Mouse (Mus musculus) liver, embryonic 14.5 days (tissue): ENCODE data around the gene Ugt1a6b. TPM values are rescaled to one million over a fixed set of nuclear protein-coding genes. Genes with fewer than 3 reads are reported as not detected.

Source experiments
- ATAC-seq: fragments of 200-750 bp; cut with Nextera tagmentation; 2 replicates; pipeline ENCODE4 v1.8.0; 2017; ENCODE audit warnings: moderate number of reproducible peaks, mild to moderate bottlenecking, moderate library complexity; ENCODE audit not compliant: insufficient read depth
- DNase-seq, 3 experiments: peaks; one replicate each; pipeline ENCODE4 v3.0.0-alpha.2; 2012 to 2013; ENCODE audit warnings: low read depth in 3 of 3, low spot score in 3 of 3
- H3K27ac ChIP-seq: fragments of 300-500 bp; sonication (generic); 2 replicates; pipeline ENCODE4 v1.5.1; 2014; ENCODE audit warnings: moderate library complexity, mild to moderate bottlenecking, control low read depth, inconsistent platforms
- H3K27me3 ChIP-seq: fragments of 300-500 bp; sonication (generic); 2 replicates; pipeline ENCODE4 v1.6.1; 2014; ENCODE audit warnings: mild to moderate bottlenecking, low read length, moderate library complexity; ENCODE audit not compliant: control insufficient read depth, insufficient read depth
- H3K36me3 ChIP-seq: fragments of 300-500 bp; sonication (generic); replicated peaks from 2 replicates; pipeline ENCODE4 v1.6.1; 2014; ENCODE audit warnings: low read depth; ENCODE audit not compliant: control insufficient read depth, insufficient read depth
- H3K4me1 ChIP-seq, 2 experiments: fragments of 200-500 bp in 1 of 2; fragments of 300-500 bp in 1 of 2; sonication (generic) in 1 of 2; replicated peaks; 2 replicates each; pipeline ENCODE4 v1.6.1; 2012 to 2014; ENCODE audit warnings: antibody characterized with exemption in 1 of 2, inconsistent platforms in 1 of 2, low read length in 1 of 2; ENCODE audit not compliant: control insufficient read depth in 2 of 2, insufficient read depth in 2 of 2
- H3K4me2 ChIP-seq: fragments of 300-500 bp; sonication (generic); 2 replicates; pipeline ENCODE4 v1.6.1; 2014; ENCODE audit warnings: low read depth, mild to moderate bottlenecking, control low read depth, moderate library complexity
- H3K4me3 ChIP-seq, 2 experiments: fragments of 200-500 bp in 1 of 2; fragments of 300-500 bp in 1 of 2; sonication (generic) in 1 of 2; 2 replicates each; pipeline ENCODE4 v1.5.1; 2012 to 2014; ENCODE audit warnings: low read depth in 2 of 2, low read length in 2 of 2, mild to moderate bottlenecking in 2 of 2, control low read depth in 1 of 2, inconsistent platforms in 1 of 2, moderate library complexity in 1 of 2; ENCODE audit not compliant: insufficient read depth in 1 of 2
- H3K9ac ChIP-seq: fragments of 300-500 bp; sonication (generic); replicated peaks from 2 replicates; pipeline ENCODE4 v1.6.1; 2014; ENCODE audit warnings: mild to moderate bottlenecking, control low read depth, moderate library complexity
- H3K9me3 ChIP-seq: fragments of 300-500 bp; sonication (generic); 2 replicates; pipeline ENCODE4 v1.6.1; 2016; ENCODE audit warnings: low read length, mixed read lengths; ENCODE audit not compliant: control insufficient read depth
- CTCF ChIP-seq: IDR thresholded peaks from 2 replicates; pipeline ENCODE4 v1.5.1; 2016; ENCODE audit warnings: antibody characterized with exemption, low read depth, control low read depth
- EP300 ChIP-seq: IDR thresholded peaks from 2 replicates; pipeline ENCODE4 v1.6.1; 2016; ENCODE audit warnings: antibody characterized with exemption, low read depth
- WGBS: fragments of 180-500 bp; shearing (Covaris S2); extraction: QIAGEN DNeasy Blood & Tissue Kit; methylation state at CpG from one replicate; pipeline ENCODE4 v1.1.7; 2014; ENCODE audit not compliant: insufficient replicate concordance; 5-methylcytosine and 5-hydroxymethylcytosine counted together
- polyA plus RNA-seq, 2 experiments: library from polyadenylated mRNA; depleted of rRNA in 1 of 2; stranded (reverse) in 1 of 2; unstranded in 1 of 2; fragments of >200 nt; fragmentation: Nextera tagmentation in 1 of 2; extraction: Ambion mirVana in 1 of 2; gene quantifications; 2 replicates each; pipeline versions ENCODE4 v1.2.1 to v1.2.3; 2012 to 2014

The Ugt1a6b gene
- polyA plus RNA-seq, 2 experiments, result 3.1 to 4.8 TPM

- TF ChIP-seq CTCF, result no peak
- no peak for TF ChIP-seq EP300
- no peak overlapping the region for H3K4me3 ChIP-seq
- no peaks in the 10 kb centered on the region for H3K36me3 ChIP-seq
- no peaks in the 10 kb centered on the region for H3K4me1 ChIP-seq
- H3K4me2 ChIP-seq, result no peak overlapping the region
- DNase-seq (no peak), ATAC-seq (no peak)
- peaks cover 39% of the 10 kb centered on the region for H3K9me3 ChIP-seq
- 49% methylated on average over 5 of the region's 5 CpGs for WGBS
- H3K27ac ChIP-seq, result no peak overlapping the region
- H3K27me3 ChIP-seq, result no peaks in the 10 kb centered on the region
- H3K9ac ChIP-seq, result no peak overlapping the region
Measured at GRCm38 (mm10) chr1:88237311-88237710, 134.3 kb downstream of the Ugt1a6b start.

GRCm38 (mm10) chr1:88238771-88239170, 135.7 kb downstream of the Ugt1a6b start:
- Histone ChIP-seq H3K4me1 (no peaks in the 10 kb centered on the region), H3K9me3 (peaks cover 46% of the 10 kb centered on the region), H3K36me3 (no peaks in the 10 kb centered on the region), H3K4me3 (no peak overlapping the region), H3K27ac (no peak overlapping the region), H3K27me3 (no peaks in the 10 kb centered on the region), H3K9ac (no peak overlapping the region), H3K4me2 (no peak overlapping the region)
- DNase-seq (no peak), ATAC-seq (no peak)
- 53% methylated on average over 6 of the region's 6 CpGs for WGBS
- TF ChIP-seq EP300 (no peak), CTCF (no peak)

- DNase-seq, result no peak
- H3K27me3 ChIP-seq, result no peaks in the 10 kb centered on the region
- TF ChIP-seq CTCF (no peak), EP300 (no peak)
Measured at GRCm38 (mm10) chr1:88240072-88240471, 137.0 kb downstream of the Ugt1a6b start.

GRCm38 (mm10) chr1:88240579-88240978, 137.5 kb downstream of the Ugt1a6b start:
- H3K9me3 ChIP-seq, result peaks cover 35% of the 10 kb centered on the region

More at GRCm38 (mm10) chr1:88240072-88240471, 137.0 kb downstream of the Ugt1a6b start:
- Histone ChIP-seq H3K36me3 (no peaks in the 10 kb centered on the region), H3K9me3 (peaks cover 40% of the 10 kb centered on the region), H3K27ac (no peak overlapping the region), H3K4me2 (no peak overlapping the region), H3K4me3 (no peak overlapping the region), H3K4me1 (no peaks in the 10 kb centered on the region), H3K9ac (no peak overlapping the region)
- WGBS, result 58% methylated on average over 5 of the region's 5 CpGs
- ATAC-seq, result no peak

GRCm38 (mm10) chr1:88243861-88244260, 140.8 kb downstream of the Ugt1a6b start:
- Histone ChIP-seq H3K4me1 (no peaks in the 10 kb centered on the region), H3K9me3 (peaks cover 24% of the 10 kb centered on the region), H3K4me3 (no peak overlapping the region), H3K36me3 (no peaks in the 10 kb centered on the region), H3K27me3 (no peaks in the 10 kb centered on the region), H3K4me2 (no peak overlapping the region), H3K27ac (no peak overlapping the region), H3K9ac (no peak overlapping the region)
- 45% methylated on average over 5 of the region's 5 CpGs for WGBS
- TF ChIP-seq EP300 (no peak), CTCF (no peak)
- ATAC-seq (no peak), DNase-seq (no peak)

More at GRCm38 (mm10) chr1:88240579-88240978, 137.5 kb downstream of the Ugt1a6b start:
- Histone ChIP-seq H3K4me2 (no peak overlapping the region), H3K36me3 (no peaks in the 10 kb centered on the region), H3K4me1 (no peaks in the 10 kb centered on the region), H3K9ac (no peak overlapping the region), H3K27ac (no peak overlapping the region), H3K27me3 (no peaks in the 10 kb centered on the region), H3K4me3 (no peak overlapping the region)
- 45% methylated on average over 4 of the region's 4 CpGs for WGBS
- ATAC-seq, result no peak
- DNase-seq, result no peak
- TF ChIP-seq CTCF (no peak), EP300 (no peak)
